Mouse (Mus musculus) liver, embryonic 14.5 days (tissue): ENCODE data around the gene Nhs. TPM values are rescaled to one million over a fixed set of nuclear protein-coding genes. Genes with fewer than 3 reads are reported as not detected.

ENCODE experiments used
- ATAC-seq: fragments of 200-750 bp; cut with Nextera tagmentation; 2 replicates; pipeline ENCODE4 v1.8.0; 2017; ENCODE audit warnings: moderate number of reproducible peaks, mild to moderate bottlenecking, moderate library complexity; ENCODE audit not compliant: insufficient read depth
- DNase-seq, 3 experiments: peaks; one replicate each; pipeline ENCODE4 v3.0.0-alpha.2; 2012 to 2013; ENCODE audit warnings: low read depth in 3 of 3, low spot score in 3 of 3
- H3K27ac ChIP-seq: fragments of 300-500 bp; sonication (generic); 2 replicates; pipeline ENCODE4 v1.5.1; 2014; ENCODE audit warnings: moderate library complexity, mild to moderate bottlenecking, control low read depth, inconsistent platforms
- H3K27me3 ChIP-seq: fragments of 300-500 bp; sonication (generic); 2 replicates; pipeline ENCODE4 v1.6.1; 2014; ENCODE audit warnings: mild to moderate bottlenecking, low read length, moderate library complexity; ENCODE audit not compliant: control insufficient read depth, insufficient read depth
- H3K36me3 ChIP-seq: fragments of 300-500 bp; sonication (generic); replicated peaks from 2 replicates; pipeline ENCODE4 v1.6.1; 2014; ENCODE audit warnings: low read depth; ENCODE audit not compliant: control insufficient read depth, insufficient read depth
- H3K4me1 ChIP-seq, 2 experiments: fragments of 200-500 bp in 1 of 2; fragments of 300-500 bp in 1 of 2; sonication (generic) in 1 of 2; replicated peaks; 2 replicates each; pipeline ENCODE4 v1.6.1; 2012 to 2014; ENCODE audit warnings: antibody characterized with exemption in 1 of 2, inconsistent platforms in 1 of 2, low read length in 1 of 2; ENCODE audit not compliant: control insufficient read depth in 2 of 2, insufficient read depth in 2 of 2
- H3K4me2 ChIP-seq: fragments of 300-500 bp; sonication (generic); 2 replicates; pipeline ENCODE4 v1.6.1; 2014; ENCODE audit warnings: low read depth, mild to moderate bottlenecking, control low read depth, moderate library complexity
- H3K4me3 ChIP-seq, 2 experiments: fragments of 200-500 bp in 1 of 2; fragments of 300-500 bp in 1 of 2; sonication (generic) in 1 of 2; 2 replicates each; pipeline ENCODE4 v1.5.1; 2012 to 2014; ENCODE audit warnings: low read depth in 2 of 2, low read length in 2 of 2, mild to moderate bottlenecking in 2 of 2, control low read depth in 1 of 2, inconsistent platforms in 1 of 2, moderate library complexity in 1 of 2; ENCODE audit not compliant: insufficient read depth in 1 of 2
- H3K9ac ChIP-seq: fragments of 300-500 bp; sonication (generic); replicated peaks from 2 replicates; pipeline ENCODE4 v1.6.1; 2014; ENCODE audit warnings: mild to moderate bottlenecking, control low read depth, moderate library complexity
- H3K9me3 ChIP-seq: fragments of 300-500 bp; sonication (generic); 2 replicates; pipeline ENCODE4 v1.6.1; 2016; ENCODE audit warnings: low read length, mixed read lengths; ENCODE audit not compliant: control insufficient read depth
- CTCF ChIP-seq: IDR thresholded peaks from 2 replicates; pipeline ENCODE4 v1.5.1; 2016; ENCODE audit warnings: antibody characterized with exemption, low read depth, control low read depth
- EP300 ChIP-seq: IDR thresholded peaks from 2 replicates; pipeline ENCODE4 v1.6.1; 2016; ENCODE audit warnings: antibody characterized with exemption, low read depth
- WGBS: fragments of 180-500 bp; shearing (Covaris S2); extraction: QIAGEN DNeasy Blood & Tissue Kit; methylation state at CpG from one replicate; pipeline ENCODE4 v1.1.7; 2014; ENCODE audit not compliant: insufficient replicate concordance; 5-methylcytosine and 5-hydroxymethylcytosine counted together
- polyA plus RNA-seq, 2 experiments: library from polyadenylated mRNA; depleted of rRNA in 1 of 2; stranded (reverse) in 1 of 2; unstranded in 1 of 2; fragments of >200 nt; fragmentation: Nextera tagmentation in 1 of 2; extraction: Ambion mirVana in 1 of 2; gene quantifications; 2 replicates each; pipeline versions ENCODE4 v1.2.1 to v1.2.3; 2012 to 2014

The Nhs gene
- polyA plus RNA-seq, 2 experiments: 0.04 to 0.06 TPM

DNA sequence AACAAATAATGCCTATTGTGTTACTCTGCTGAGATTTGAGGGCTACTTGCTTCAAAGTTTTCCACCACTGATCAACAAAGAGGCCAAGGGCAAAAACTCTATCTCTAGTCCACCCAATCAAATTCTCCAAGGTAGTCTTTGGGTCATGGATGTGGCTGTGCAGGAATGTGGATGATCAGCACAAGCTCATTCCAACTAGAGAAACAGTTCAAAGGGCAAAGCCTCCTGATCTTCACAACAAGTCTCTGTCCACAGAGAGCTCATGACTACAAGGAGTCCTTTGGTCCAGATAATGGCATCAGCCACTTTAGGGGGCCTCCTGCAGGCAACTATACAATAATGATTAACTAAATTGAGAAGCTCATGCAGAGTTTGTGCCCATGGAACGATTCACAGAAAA is 155.7 kb downstream of the Nhs start:
- H3K9ac ChIP-seq: no peak overlapping the region
- H3K4me2 ChIP-seq: no peak overlapping the region
- H3K9me3 ChIP-seq: no peaks in the 10 kb centered on the region
- H3K4me3 ChIP-seq: no peak overlapping the region
- ATAC-seq (no peak), DNase-seq (no peak)
- H3K27me3 ChIP-seq: no peaks in the 10 kb centered on the region; the same call in 1 of the 2 replicates
- no peak for TF ChIP-seq CTCF
- no peak for TF ChIP-seq EP300
- H3K4me1 ChIP-seq: no peaks in the 10 kb centered on the region
- 29% methylated on average over 1 of the region's 1 CpGs for WGBS
- H3K27ac ChIP-seq: no peak overlapping the region
- no peaks in the 10 kb centered on the region for H3K36me3 ChIP-seq

- TF ChIP-seq CTCF (no peak), EP300 (no peak)
- no peaks in the 10 kb centered on the region for H3K4me1 ChIP-seq
- DNase-seq (no peak), ATAC-seq (no peak)
- H3K27ac ChIP-seq: no peak overlapping the region
- no peak overlapping the region for H3K4me3 ChIP-seq
- H3K4me2 ChIP-seq: no peak overlapping the region
- H3K9me3 ChIP-seq: no peaks in the 10 kb centered on the region
- no peaks in the 10 kb centered on the region for H3K36me3 ChIP-seq
- H3K27me3 ChIP-seq: no peaks in the 10 kb centered on the region
- H3K9ac ChIP-seq: no peak overlapping the region
- WGBS: 43% methylated on average over 3 of the region's 3 CpGs
Measured at GRCm38 (mm10) chrX:161998876-161999275, 160.7 kb downstream of the Nhs start.

DNA sequence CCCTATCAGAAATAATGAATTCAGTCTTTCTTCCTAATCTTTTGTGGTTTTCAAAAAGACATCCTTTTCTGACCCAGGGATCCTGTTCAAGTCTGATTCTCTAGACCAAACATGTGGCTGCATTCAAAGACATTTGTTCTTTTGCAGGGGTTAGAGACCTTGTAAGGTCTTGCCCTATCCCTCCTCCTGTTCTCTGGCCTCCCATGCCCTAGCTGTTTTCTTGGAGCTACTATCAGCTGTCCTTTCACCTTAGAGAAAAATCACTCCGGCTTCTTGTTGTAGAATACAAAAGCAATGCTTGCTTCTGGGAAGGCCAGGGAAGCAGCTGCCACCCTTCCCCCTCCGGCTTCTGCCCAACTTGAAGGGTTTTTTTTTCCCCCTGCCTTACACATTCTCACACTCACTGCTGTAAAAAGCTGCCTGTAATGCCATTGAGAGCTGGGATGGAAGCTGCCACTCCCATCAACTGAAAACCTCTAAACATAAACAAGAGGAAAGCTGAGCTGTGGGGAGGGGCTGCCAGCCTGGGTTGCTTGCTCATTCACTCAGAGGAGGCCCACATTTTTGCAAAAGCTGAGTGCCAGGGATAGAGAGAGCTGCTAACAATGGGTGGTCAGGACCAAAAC is 162.2 kb downstream of the Nhs start:
- Histone ChIP-seq H3K9ac (no peak overlapping the region), H3K27ac (no peak overlapping the region), H3K27me3 (no peaks in the 10 kb centered on the region), H3K36me3 (no peaks in the 10 kb centered on the region), H3K4me2 (no peak overlapping the region), H3K4me3 (no peak overlapping the region), H3K4me1 (no peaks in the 10 kb centered on the region), H3K9me3 (no peaks in the 10 kb centered on the region)
- DNase-seq (no peak), ATAC-seq (no peak)
- TF ChIP-seq EP300: no peak
- no peak for TF ChIP-seq CTCF
- WGBS: 56% methylated on average over 2 of the region's 2 CpGs

GRCm38 (mm10) chrX:161990171-161990570 is 169.4 kb downstream of the Nhs start:
- H3K36me3 ChIP-seq: no peaks in the 10 kb centered on the region
- no peaks in the 10 kb centered on the region for H3K27me3 ChIP-seq
- no peaks in the 10 kb centered on the region for H3K9me3 ChIP-seq
- no peak for ATAC-seq
- H3K27ac ChIP-seq: no peak overlapping the region
- no peak for DNase-seq
- no peak overlapping the region for H3K9ac ChIP-seq
- 81% methylated on average over 1 of the region's 1 CpGs for WGBS
- no peaks in the 10 kb centered on the region for H3K4me1 ChIP-seq
- H3K4me2 ChIP-seq: no peak overlapping the region
- TF ChIP-seq EP300: no peak
- no peak overlapping the region for H3K4me3 ChIP-seq

- Histone ChIP-seq H3K27me3 (no peaks in the 10 kb centered on the region), H3K4me1 (no peaks in the 10 kb centered on the region), H3K4me2 (no peak overlapping the region), H3K4me3 (no peak overlapping the region), H3K9me3 (no peaks in the 10 kb centered on the region), H3K36me3 (no peaks in the 10 kb centered on the region), H3K9ac (no peak overlapping the region), H3K27ac (no peak overlapping the region)
- no peak for TF ChIP-seq CTCF
- no peak for TF ChIP-seq EP300
- WGBS: 37% methylated on average over 6 of the region's 6 CpGs
- DNase-seq (no peak), ATAC-seq (no peak)
Measured at GRCm38 (mm10) chrX:161984961-161985360, 174.6 kb downstream of the Nhs start.
